Mouse (Mus musculus): ENCODE measurements around the gene Wdr89. TPM values are rescaled to one million over a fixed set of nuclear protein-coding genes. Genes with fewer than 3 reads are reported as not detected.

Wdr89 gene
- total RNA-seq, 1 experiment from 2014 or later: 31.7 TPM

GRCm38 (mm10) chr12:75623292-75623691 is 46.0 kb downstream of the Wdr89 start:
- no peak for ATAC-seq (replicated peaks; ENCODE audit: low read depth, poor library complexity, severe bottlenecking)

DNA sequence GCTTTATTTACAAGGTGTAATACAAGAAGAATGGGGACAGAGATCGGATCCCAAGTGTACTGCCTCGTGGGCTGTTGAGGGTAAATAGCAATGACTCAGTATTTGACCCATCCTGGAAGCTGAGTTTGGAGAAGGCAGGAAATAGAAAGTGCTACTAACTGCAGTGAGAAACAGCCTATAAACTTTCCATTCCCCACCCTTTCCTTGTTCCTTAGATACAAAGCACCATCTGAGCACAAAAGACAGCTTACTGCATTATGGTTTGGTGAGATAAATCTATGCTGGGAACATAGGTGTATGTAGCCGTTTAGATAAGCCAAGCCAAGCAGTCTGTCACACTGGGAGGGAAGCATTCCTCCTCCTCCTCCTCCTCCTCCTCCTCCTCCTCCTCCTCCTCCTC is 46.5 kb downstream of the Wdr89 start:
- ATAC-seq (replicated peaks; ENCODE audit: low read depth, poor library complexity, severe bottlenecking): no peak

DNA sequence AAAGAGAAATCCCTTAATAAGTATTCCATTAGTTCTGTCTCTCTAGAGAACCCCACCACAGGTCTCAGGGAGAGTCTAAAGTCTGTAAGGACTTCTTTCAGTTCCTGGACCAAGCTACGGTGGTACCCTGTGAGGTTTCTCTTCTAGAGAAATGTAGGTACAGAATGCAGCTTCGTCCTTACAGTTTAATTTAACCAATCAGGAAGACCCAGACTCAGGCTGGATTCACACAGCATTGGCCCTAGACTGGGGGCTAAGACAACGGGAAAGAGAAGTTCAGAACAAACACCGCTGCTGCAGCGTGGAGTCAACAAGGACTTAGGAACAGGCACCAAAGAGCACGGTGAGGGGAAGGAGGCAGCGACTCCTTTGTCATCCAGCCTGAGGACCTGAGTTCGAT is 52.5 kb downstream of the Wdr89 start:
- ATAC-seq (replicated peaks; ENCODE audit: low read depth, poor library complexity, severe bottlenecking): no peak

DNA sequence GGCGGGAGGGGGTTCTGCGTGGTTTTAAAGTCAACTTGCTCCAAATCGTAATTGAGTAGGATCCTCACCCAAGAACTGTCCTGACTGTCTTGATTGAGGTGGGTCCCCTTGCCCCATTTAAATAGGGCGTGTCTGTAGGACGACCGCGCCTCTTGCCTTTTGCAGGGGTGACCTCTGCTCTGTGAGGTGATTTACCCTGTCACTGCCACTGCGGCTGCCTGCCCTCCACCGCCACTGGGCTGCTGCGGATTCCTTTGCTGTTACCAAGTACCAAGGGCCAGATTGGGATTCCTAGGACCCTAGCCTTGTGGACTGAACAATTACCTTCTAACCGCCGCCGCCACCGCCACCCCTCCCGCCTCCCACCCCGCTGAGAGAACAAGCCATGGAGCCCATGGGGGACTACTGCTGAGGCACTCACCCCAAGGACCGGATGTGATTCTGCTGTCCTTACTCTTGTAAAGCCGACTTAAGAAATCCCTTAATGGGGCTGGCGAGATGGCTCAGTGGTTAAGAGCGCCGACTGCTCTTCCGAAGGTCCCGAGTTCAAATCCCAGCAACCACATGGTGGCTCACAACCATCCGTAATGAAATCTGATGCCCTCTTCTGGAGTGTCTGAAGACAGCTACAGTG is 53.1 kb downstream of the Wdr89 start:
- 0 out of 2 replicates have a peak, but pooled peaks have one; percentile 32 for ATAC-seq (replicated peaks; ENCODE audit: low read depth, poor library complexity, severe bottlenecking)

DNA sequence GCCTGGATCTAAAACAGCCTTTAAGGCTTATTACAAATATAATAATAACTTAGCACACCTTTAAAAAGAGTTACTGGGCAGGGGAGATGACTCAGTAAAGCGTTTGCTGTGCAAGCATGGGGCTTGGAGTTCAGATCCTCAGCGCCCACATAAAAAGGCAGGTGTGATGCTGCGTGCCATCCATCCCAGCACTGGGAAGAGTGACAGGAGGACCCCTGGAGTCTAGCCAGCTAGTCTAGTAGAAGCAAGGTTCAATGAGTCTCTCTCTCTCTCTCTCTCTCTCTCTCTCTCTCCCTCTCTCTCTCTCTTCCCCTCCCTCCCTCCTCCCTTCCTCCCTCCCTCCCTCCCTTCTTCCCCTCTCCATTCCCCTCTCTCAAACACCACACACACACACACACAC is 53.8 kb downstream of the Wdr89 start:
- no peak for ATAC-seq (replicated peaks; ENCODE audit: low read depth, poor library complexity, severe bottlenecking)

DNA sequence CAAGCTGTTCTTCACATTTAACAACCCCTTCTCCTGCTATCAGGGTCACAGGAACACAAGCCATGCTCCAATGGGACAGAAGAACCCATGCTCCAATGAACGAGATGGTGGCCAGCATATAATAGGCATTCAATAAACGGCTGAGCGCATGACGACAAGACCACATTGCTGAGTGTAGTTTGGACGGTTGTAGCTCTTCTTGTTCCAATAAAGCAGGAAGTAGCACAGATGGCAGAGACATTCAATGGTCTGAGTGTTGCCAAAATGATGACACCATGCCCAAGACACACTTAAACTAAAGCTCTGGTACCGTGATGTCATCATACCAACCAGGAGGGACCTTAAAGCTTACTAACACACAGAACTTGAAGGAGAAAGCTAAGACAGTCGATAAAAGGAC is 56.6 kb downstream of the Wdr89 start:
- ATAC-seq (replicated peaks; ENCODE audit: low read depth, poor library complexity, severe bottlenecking): 0 out of 2 replicates have a peak, but pooled peaks have one; percentile 22

- ATAC-seq (replicated peaks; ENCODE audit: low read depth, poor library complexity, severe bottlenecking): no peak
These were observed 69.8 kb downstream of the Wdr89 start for GRCm38 (mm10) chr12:75599490-75599889.

GRCm38 (mm10) chr12:75598988-75599387 is 70.3 kb downstream of the Wdr89 start:
- no peak for ATAC-seq (replicated peaks; ENCODE audit: low read depth, poor library complexity, severe bottlenecking)

DNA sequence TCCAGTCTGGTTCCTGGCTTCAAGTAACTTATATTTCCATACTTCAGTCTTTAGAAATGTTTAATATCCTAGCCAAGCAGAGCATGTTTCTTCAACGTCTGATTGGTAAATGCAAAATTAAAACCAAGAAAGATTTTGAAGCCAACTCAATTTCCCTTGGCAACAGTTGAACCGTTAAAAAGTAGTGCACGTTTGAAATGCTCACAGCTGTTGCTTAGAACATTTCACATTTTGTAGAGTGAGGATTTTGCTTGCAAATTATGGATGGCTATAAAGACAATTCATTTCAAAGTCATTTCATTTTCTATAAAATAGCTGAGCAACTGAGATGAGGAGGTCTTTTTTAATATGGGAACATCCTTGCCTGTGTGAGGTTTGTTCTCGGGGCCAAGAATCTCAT is 71.6 kb downstream of the Wdr89 start:
- no peak for ATAC-seq (replicated peaks; ENCODE audit: low read depth, poor library complexity, severe bottlenecking)

- peak; percentile 97 for ATAC-seq (replicated peaks; ENCODE audit: low read depth, poor library complexity, severe bottlenecking)
These were observed 73.0 kb downstream of the Wdr89 start, which contains the start of gene Ppp2r5e for GRCm38 (mm10) chr12:75596154-75597002. TSS of gene Ppp2r5e (minus strand) at chr12:75596245.

DNA sequence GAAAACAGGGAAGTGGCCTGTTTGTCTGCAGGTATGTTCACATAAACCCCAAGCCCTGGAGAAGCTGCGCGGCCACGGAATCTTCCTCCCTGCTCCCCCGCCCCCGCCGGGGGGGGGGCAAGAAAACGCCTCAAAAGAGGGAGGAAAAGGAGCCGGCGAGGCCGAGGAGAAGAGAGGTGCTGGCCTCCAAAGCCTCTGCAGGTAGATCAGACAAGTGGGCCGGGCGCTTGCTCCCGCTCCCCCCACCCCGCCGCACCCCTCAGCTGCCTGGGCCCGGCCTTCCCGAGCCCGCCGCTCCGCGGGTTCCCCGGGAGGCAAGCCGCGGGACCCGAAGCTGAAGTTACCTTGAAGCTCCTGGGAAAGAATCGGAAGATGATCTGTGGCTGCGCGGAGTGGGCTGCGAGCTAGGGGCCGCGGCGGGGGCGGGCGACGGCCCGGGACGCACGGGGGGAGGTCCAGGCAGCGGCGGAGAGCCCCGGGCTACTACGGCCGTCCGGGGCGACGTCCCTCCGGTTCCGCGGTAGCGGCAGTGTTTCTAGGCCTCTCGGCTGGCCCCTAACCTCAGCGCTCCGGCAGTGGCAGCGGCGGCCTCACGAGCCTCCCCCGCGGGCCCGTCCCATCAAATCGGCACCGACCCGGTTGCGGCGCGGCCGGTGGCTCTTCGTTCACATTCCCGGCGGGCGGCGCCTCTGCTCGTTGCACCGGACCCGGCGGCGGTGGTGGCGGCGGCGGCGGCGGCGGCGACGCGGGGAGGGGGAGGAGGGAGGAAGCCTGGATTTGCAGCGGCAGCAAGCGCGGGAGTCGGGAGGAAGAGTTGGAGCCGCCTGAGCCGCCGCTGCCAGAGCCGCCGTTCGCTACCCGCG is 73.8 kb downstream of the Wdr89 start:
- ATAC-seq (replicated peaks; ENCODE audit: low read depth, poor library complexity, severe bottlenecking): no peak

- ATAC-seq (replicated peaks; ENCODE audit: low read depth, poor library complexity, severe bottlenecking): no peak
These were observed 74.9 kb downstream of the Wdr89 start for GRCm38 (mm10) chr12:75594404-75594803.

DNA sequence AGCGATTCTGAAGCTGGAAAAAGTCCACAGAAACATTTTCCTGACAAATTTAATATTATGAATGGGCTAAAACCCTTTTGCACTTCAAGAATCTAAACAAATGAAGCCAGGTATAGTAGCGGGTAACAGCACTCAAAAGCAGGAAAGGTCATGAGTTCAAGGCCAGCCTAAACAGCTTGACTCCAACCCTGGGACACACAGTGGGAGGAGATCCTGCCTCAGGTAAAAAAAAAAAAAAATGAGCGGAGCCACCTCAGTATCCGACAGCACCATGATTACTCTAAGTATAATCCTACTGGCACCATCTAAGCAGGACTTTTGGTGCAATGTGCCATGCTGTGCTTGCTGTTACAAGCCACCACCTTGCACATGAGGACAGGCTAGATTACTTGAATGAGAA is 75.5 kb downstream of the Wdr89 start:
- no peak for ATAC-seq (replicated peaks; ENCODE audit: low read depth, poor library complexity, severe bottlenecking)

DNA sequence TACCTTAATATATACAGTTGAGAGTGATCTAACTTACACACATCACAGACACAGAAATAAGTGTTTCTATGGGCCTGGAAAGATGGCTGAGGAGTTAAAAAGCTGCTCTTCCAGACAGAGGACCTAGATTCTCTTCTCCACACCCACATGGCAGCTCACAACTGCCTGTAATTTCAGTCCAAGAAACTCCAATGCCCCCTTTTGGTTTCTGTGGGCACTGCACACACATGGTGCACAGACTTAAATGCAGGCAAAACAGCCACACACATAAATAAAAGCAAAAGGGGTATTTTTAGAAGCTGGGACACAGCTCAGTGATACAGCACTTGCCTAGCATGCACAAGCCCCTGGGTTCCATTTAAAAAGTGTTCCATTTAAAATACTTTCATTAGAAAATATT is 81.8 kb downstream of the Wdr89 start:
- ATAC-seq (replicated peaks; ENCODE audit: low read depth, poor library complexity, severe bottlenecking): no peak

- ATAC-seq (replicated peaks; ENCODE audit: low read depth, poor library complexity, severe bottlenecking): no peak
These were observed 85.6 kb downstream of the Wdr89 start for GRCm38 (mm10) chr12:75583776-75584175.

Other genes starting within 250 kb of the Wdr89 start
- gene Ppp2r5e, start 73.3 kb downstream of the Wdr89 start, total RNA-seq (2017): 26.7 and 36.4 TPM in 2 replicates
- 47.1 and 51.7 TPM in 2 replicates for gene Sgpp1, start 66.2 kb upstream of the Wdr89 start, total RNA-seq (2017)
- gene Syne2, start 148.6 kb upstream of the Wdr89 start, total RNA-seq (2017): 12.2 and 13.8 TPM in 2 replicates

Measured in common myeloid progenitor, adult 5-6 weeks (primary cell).